In genomic region chr7:73559170-73559852, GRCm38 (mm10) we compare ENCODE assay signal across 8 mouse cellular contexts. TPM values are rescaled to one million over a fixed set of nuclear protein-coding genes. Genes with fewer than 3 reads are reported as not detected.
A peak's percentile ranks its signal among the peaks of the same experiment; 100 is the strongest.
DNase-seq lines count a peak whose midpoint lies in the region; ATAC-seq and TF ChIP-seq lines count a peak whose summit lies in the region.

No protein-coding gene starts in this region.

- WGBS in kidney, adult 2 months: 7% methylated on average over 8 of the region's 8 CpGs
- WGBS in intestine, embryonic 14.5 days: 17% methylated on average over 8 of the region's 8 CpGs
- WGBS in midbrain, embryonic 15.5 days: 34% methylated on average over 8 of the region's 8 CpGs

- no peaks in the 10 kb centered on the region; the same call in 1 of the 2 replicates for H3K36me3 ChIP-seq in kidney, adult 2 months (ENCODE audit: control insufficient read depth, insufficient read depth, low read length)
- no peaks in the 10 kb centered on the region for H3K36me3 ChIP-seq in intestine, embryonic 14.5 days (ENCODE audit: control insufficient read depth, insufficient read depth, low read length)
- no peaks in the 10 kb centered on the region for H3K36me3 ChIP-seq in midbrain, embryonic 15.5 days (replicated peaks)

- TF ChIP-seq CTCF in kidney, adult 2 months (conservative IDR thresholded peaks at IDR 0.05; ENCODE audit: insufficient read depth, insufficient read length, low read depth, low read length): no peak
- no peak for TF ChIP-seq CTCF in embryonic fibroblast, embryonic 13.5 days (IDR thresholded peaks at IDR 0.05; ENCODE audit: borderline replicate concordance, insufficient read depth, low read length)

- peak overlapping the region; percentile 66 for H3K4me3 ChIP-seq in kidney, adult 2 months (ENCODE audit: insufficient read depth, low read depth, low read length)
- H3K4me3 ChIP-seq in embryonic fibroblast, embryonic 13.5 days (ENCODE audit: insufficient read depth, low read length): peak overlapping the region; percentile 79
- H3K4me3 ChIP-seq in intestine, embryonic 14.5 days (ENCODE audit: low read depth, low read length): peak overlapping the region; percentile 100
- H3K4me3 ChIP-seq in midbrain, embryonic 15.5 days: peak overlapping the region; percentile 75

- H3K27ac ChIP-seq in kidney, adult 2 months (ENCODE audit: insufficient read depth, low read depth, low read length): peak overlapping the region; percentile 99
- H3K27ac ChIP-seq in embryonic fibroblast, embryonic 13.5 days (ENCODE audit: insufficient read depth, low read length): peak overlapping the region; percentile 100
- peak overlapping the region; percentile 99 for H3K27ac ChIP-seq in intestine, embryonic 14.5 days (ENCODE audit: low read depth)
- H3K27ac ChIP-seq in midbrain, embryonic 15.5 days: peak overlapping the region; percentile 100

- ATAC-seq in intestine, embryonic 14.5 days (replicated peaks; ENCODE audit: low FRiP score, low TSS enrichment, low read depth): no peak
- no peak for ATAC-seq in midbrain, embryonic 15.5 days (replicated peaks)

- DNase-seq in kidney, adult 2 months: peak; percentile 70
- no peak for DNase-seq in kidney, adult 11 months
- DNase-seq in intestine, embryonic 14.5 days (ENCODE audit: low spot score): peak; percentile 45
- no peak for DNase-seq in embryo, embryonic 9.5 days (ENCODE audit: extremely low spot score)
- DNase-seq in thymus, postnatal 10 days (ENCODE audit: low spot score in 2 of 2): no peak
- no peak for DNase-seq in frontal cortex, postnatal 36 days (ENCODE audit: low spot score in 2 of 2)

- no peak for TF ChIP-seq POLR2A in kidney, adult 2 months (IDR thresholded peaks at IDR 0.05; ENCODE audit: low read depth, low read length)
- TF ChIP-seq POLR2A in embryonic fibroblast, embryonic 13.5 days (IDR thresholded peaks at IDR 0.05; ENCODE audit: low read depth, low read length): 0 out of 2 replicates have a peak, but pooled peaks have one; percentile 26

- H3K9ac ChIP-seq in intestine, embryonic 14.5 days (ENCODE audit: low read length): peak overlapping the region; percentile 86
- H3K9ac ChIP-seq in midbrain, embryonic 15.5 days: peak overlapping the region; percentile 69

- no peaks in the 10 kb centered on the region for H3K27me3 ChIP-seq in kidney, adult 2 months (replicated peaks; ENCODE audit: control insufficient read depth, insufficient read depth, low read length)
- H3K27me3 ChIP-seq in intestine, embryonic 14.5 days (replicated peaks; ENCODE audit: control insufficient read depth, insufficient read depth, low read length): no peaks in the 10 kb centered on the region
- no peaks in the 10 kb centered on the region for H3K27me3 ChIP-seq in midbrain, embryonic 15.5 days (replicated peaks)

- H3K4me1 ChIP-seq in kidney, adult 2 months (ENCODE audit: control insufficient read depth, insufficient read depth, low read length): peaks cover 7% of the 10 kb centered on the region; the same call in 1 of the 2 replicates
- H3K4me1 ChIP-seq in embryonic fibroblast, embryonic 13.5 days (ENCODE audit: control insufficient read depth, insufficient read depth, low read length): no peaks in the 10 kb centered on the region; the same call in none of the 2 replicates
- peaks cover 5% of the 10 kb centered on the region; the same call in 1 of the 2 replicates for H3K4me1 ChIP-seq in intestine, embryonic 14.5 days (replicated peaks; ENCODE audit: control insufficient read depth, insufficient read depth, low read length)
- peaks cover 7% of the 10 kb centered on the region for H3K4me1 ChIP-seq in midbrain, embryonic 15.5 days

- no peaks in the 10 kb centered on the region for H3K9me3 ChIP-seq in intestine, embryonic 14.5 days (ENCODE audit: control insufficient read depth, low read length)
- no peaks in the 10 kb centered on the region for H3K9me3 ChIP-seq in midbrain, embryonic 15.5 days

- H3K4me2 ChIP-seq in intestine, embryonic 14.5 days (ENCODE audit: low read length): peak overlapping the region; percentile 67
- H3K4me2 ChIP-seq in midbrain, embryonic 15.5 days: peak overlapping the region; percentile 74

RNA-seq across cellular contexts. Expression of gene Chd2, which starts 17.7 kb away (rescaled TPM):
- polyA plus RNA-seq in kidney, adult 2 months (2012; rRNA removed): 33.9 and 36.9 TPM in 2 replicates
- polyA plus RNA-seq in embryonic fibroblast, embryonic 13.5 days (2011; ENCODE audit: insufficient read length, low read depth, missing spikeins): 45.2 and 51.4 TPM in 2 replicates
- polyA plus RNA-seq in intestine, embryonic 14.5 days (2014; fragmentation: Nextera tagmentation; extraction: Ambion mirVana): 50.5 and 68.2 TPM in 2 replicates
- 48.6 and 52.4 TPM in 2 replicates for polyA plus RNA-seq in midbrain, embryonic 15.5 days (2015; fragmentation: Nextera tagmentation; extraction: Ambion mirVana)

Comparison
In these comparisons a context has a peak if more than half of its experiments do, and no peak if none do; other contexts are left out.
1. DNase-seq: peak in kidney, adult 2 months (single experiment) and intestine, embryonic 14.5 days (single experiment); none in kidney, adult 11 months (single experiment), embryo, embryonic 9.5 days (single experiment), thymus, postnatal 10 days (0 of 2) and frontal cortex, postnatal 36 days (0 of 2).
2. Peak in every context shown above with its lines, with median percentiles within 50 percentile points of each other: H3K27ac ChIP-seq and H3K4me3 ChIP-seq.